Mouse (Mus musculus): ENCODE results near the gene Evx1. TPM values are rescaled to one million over a fixed set of nuclear protein-coding genes. Genes with fewer than 3 reads are reported as not detected.

Gene Evx1
- 0.19 TPM for polyA plus RNA-seq (2014; fragmentation: Illumina TruSeq; extraction: RNeasy Lipid Tissue Mini Kit (QIAGEN cat#74804); ENCODE audit: low read depth, low replicate concordance)

GRCm38 (mm10) chr6:52313391-52314303 lies at the start of gene Evx1:
Gene Evx1, plus strand, starts transcription at chr6:52313498.

Other genes with a start within 250 kb of the Evx1 start
- 1.9 TPM for gene Hoxa1, start 155.2 kb upstream of the Evx1 start, polyA plus RNA-seq (2014; fragmentation: Illumina TruSeq; extraction: RNeasy Lipid Tissue Mini Kit (QIAGEN cat#74804); ENCODE audit: low read depth, low replicate concordance)
- gene Hoxa2, start 148.7 kb upstream of the Evx1 start, polyA plus RNA-seq (2014; fragmentation: Illumina TruSeq; extraction: RNeasy Lipid Tissue Mini Kit (QIAGEN cat#74804); ENCODE audit: low read depth, low replicate concordance): 10.2 TPM
- not detected for gene 5730596B20Rik, start 136.0 kb upstream of the Evx1 start, polyA plus RNA-seq (2014; fragmentation: Illumina TruSeq; extraction: RNeasy Lipid Tissue Mini Kit (QIAGEN cat#74804); ENCODE audit: low read depth, low replicate concordance)
- 1.0 TPM for gene Hoxa4, start 121.7 kb upstream of the Evx1 start, polyA plus RNA-seq (2014; fragmentation: Illumina TruSeq; extraction: RNeasy Lipid Tissue Mini Kit (QIAGEN cat#74804); ENCODE audit: low read depth, low replicate concordance)
- 34.4 TPM for gene Hoxa5, start 108.9 kb upstream of the Evx1 start, polyA plus RNA-seq (2014; fragmentation: Illumina TruSeq; extraction: RNeasy Lipid Tissue Mini Kit (QIAGEN cat#74804); ENCODE audit: low read depth, low replicate concordance)
- not detected for gene Hoxa6, start 104.8 kb upstream of the Evx1 start, polyA plus RNA-seq (2014; fragmentation: Illumina TruSeq; extraction: RNeasy Lipid Tissue Mini Kit (QIAGEN cat#74804); ENCODE audit: low read depth, low replicate concordance)
- gene Hoxa3, start 100.2 kb upstream of the Evx1 start, polyA plus RNA-seq (2014; fragmentation: Illumina TruSeq; extraction: RNeasy Lipid Tissue Mini Kit (QIAGEN cat#74804); ENCODE audit: low read depth, low replicate concordance): 36.4 TPM
- not detected for gene Gm28308, start 100.2 kb upstream of the Evx1 start, polyA plus RNA-seq (2014; fragmentation: Illumina TruSeq; extraction: RNeasy Lipid Tissue Mini Kit (QIAGEN cat#74804); ENCODE audit: low read depth, low replicate concordance)
- gene Hoxa7, start 91.6 kb upstream of the Evx1 start, polyA plus RNA-seq (2014; fragmentation: Illumina TruSeq; extraction: RNeasy Lipid Tissue Mini Kit (QIAGEN cat#74804); ENCODE audit: low read depth, low replicate concordance): 38.0 TPM
- gene Hoxa9, start 82.4 kb upstream of the Evx1 start, polyA plus RNA-seq (2014; fragmentation: Illumina TruSeq; extraction: RNeasy Lipid Tissue Mini Kit (QIAGEN cat#74804); ENCODE audit: low read depth, low replicate concordance): 111 TPM
- 91.2 TPM for gene Hoxa10, start 72.6 kb upstream of the Evx1 start, polyA plus RNA-seq (2014; fragmentation: Illumina TruSeq; extraction: RNeasy Lipid Tissue Mini Kit (QIAGEN cat#74804); ENCODE audit: low read depth, low replicate concordance)
- gene Hoxa11, start 67.7 kb upstream of the Evx1 start, polyA plus RNA-seq (2014; fragmentation: Illumina TruSeq; extraction: RNeasy Lipid Tissue Mini Kit (QIAGEN cat#74804); ENCODE audit: low read depth, low replicate concordance): 4.0 TPM
- 162 TPM for gene Hoxa13, start 52.6 kb upstream of the Evx1 start, polyA plus RNA-seq (2014; fragmentation: Illumina TruSeq; extraction: RNeasy Lipid Tissue Mini Kit (QIAGEN cat#74804); ENCODE audit: low read depth, low replicate concordance)